In the genomic region with DNA sequence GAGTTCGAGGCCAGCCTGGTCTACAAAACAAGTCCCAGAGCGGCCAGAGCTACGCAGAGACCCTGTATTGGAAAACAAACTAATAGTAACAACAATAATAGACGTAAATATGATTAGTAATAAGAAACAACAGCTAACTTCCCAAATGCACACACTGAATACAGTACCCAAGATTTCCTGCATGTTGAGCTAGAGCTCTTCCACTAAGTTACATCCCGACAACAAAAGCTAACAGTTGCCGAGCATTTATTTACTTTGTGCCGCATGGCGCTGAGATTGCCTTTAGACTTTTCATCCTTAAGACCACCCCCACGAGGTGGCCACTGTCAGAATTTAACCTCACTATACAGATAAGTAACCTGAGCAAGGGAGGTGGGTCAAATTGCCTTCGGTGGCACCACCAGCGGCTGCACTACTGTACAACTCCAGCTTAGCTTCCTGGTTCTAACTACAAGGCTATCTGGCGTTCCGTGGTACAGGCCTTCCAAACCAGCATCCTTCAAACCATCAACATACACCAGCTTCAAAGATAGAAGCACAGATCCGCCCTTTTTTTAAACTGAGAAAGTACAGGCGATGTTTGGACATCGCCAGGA, we compare ENCODE assay signal across 8 mouse cellular contexts. TPM values are rescaled to one million over a fixed set of nuclear protein-coding genes. Genes with fewer than 3 reads are reported as not detected.
DNase-seq lines count a peak whose midpoint lies in the region; ATAC-seq and TF ChIP-seq lines count a peak whose summit lies in the region.

No protein-coding gene starts in this region.

- no peak for TF ChIP-seq POLR2A in liver, adult 2 months (IDR thresholded peaks at IDR 0.05; ENCODE audit: extremely low read depth, insufficient read depth, low read length)
- no peak for TF ChIP-seq POLR2A in cerebellum, adult 2 months (IDR thresholded peaks at IDR 0.05; ENCODE audit: borderline replicate concordance, insufficient read depth, low read length)

- intact Hi-C loops in gastrocnemius, postnatal 36 days (cut with DNase I), result no loop called here

- H3K4me1 ChIP-seq in liver, adult 2 months (ENCODE audit: control insufficient read depth, insufficient read depth, low read length), result peaks cover 10% of the 10 kb centered on the region
- H3K4me1 ChIP-seq in forebrain, embryonic 12.5 days, result peaks cover 57% of the 10 kb centered on the region
- peaks cover 16% of the 10 kb centered on the region for H3K4me1 ChIP-seq in neural tube, embryonic 14.5 days (ENCODE audit: control insufficient read depth, insufficient read depth, low read length)
- H3K4me1 ChIP-seq in cerebellum, adult 2 months (ENCODE audit: control insufficient read depth, insufficient read depth, low read length), result peaks cover 3% of the 10 kb centered on the region; the same call in 1 of the 2 replicates

- peak overlapping the region; percentile 36; the same call in 1 of the 2 replicates for H3K9ac ChIP-seq in liver, adult 2 months (ENCODE audit: low read depth, low read length)
- H3K9ac ChIP-seq in forebrain, embryonic 12.5 days, result peak overlapping the region; percentile 87
- H3K9ac ChIP-seq in neural tube, embryonic 14.5 days (replicated peaks; ENCODE audit: low read depth, low read length), result peak overlapping the region; percentile 33; the same call in 1 of the 2 replicates

- no peaks in the 10 kb centered on the region for H3K27me3 ChIP-seq in liver, adult 2 months (ENCODE audit: control insufficient read depth, insufficient read depth, low read length)
- H3K27me3 ChIP-seq in forebrain, embryonic 12.5 days, result peaks cover 10% of the 10 kb centered on the region; the same call in 1 of the 2 replicates
- H3K27me3 ChIP-seq in neural tube, embryonic 14.5 days (ENCODE audit: control insufficient read depth, insufficient read depth, low read length), result no peaks in the 10 kb centered on the region
- H3K27me3 ChIP-seq in cerebellum, adult 2 months (ENCODE audit: control insufficient read depth, insufficient read depth, low read length), result peaks cover 2% of the 10 kb centered on the region; the same call in 1 of the 2 replicates

- H3K27ac ChIP-seq in liver, adult 2 months (replicated peaks; ENCODE audit: insufficient read depth, low read depth, low read length), result 0 out of 2 replicates have a peak overlapping the region, but pooled peaks have one; percentile 23
- H3K27ac ChIP-seq in forebrain, embryonic 12.5 days, result no peak overlapping the region
- H3K27ac ChIP-seq in neural tube, embryonic 14.5 days (ENCODE audit: low read depth, low read length), result no peak overlapping the region
- H3K27ac ChIP-seq in cerebellum, adult 2 months (ENCODE audit: insufficient read depth, low read length), result no peak overlapping the region

- 57% methylated on average over 16 of the region's 16 CpGs for WGBS in liver, adult 2 months
- 43% methylated on average over 16 of the region's 16 CpGs for WGBS in forebrain, embryonic 12.5 days
- 31% methylated on average over 16 of the region's 16 CpGs for WGBS in neural tube, embryonic 14.5 days
- 51% methylated on average over 16 of the region's 16 CpGs for WGBS in cerebellum, adult 2 months

- ATAC-seq in forebrain, embryonic 12.5 days (ENCODE audit: low FRiP score), result no peak
- no peak for ATAC-seq in neural tube, embryonic 14.5 days (ENCODE audit: low read depth)
- ATAC-seq in megakaryocyte, adult 5-6 weeks (ENCODE audit: poor library complexity, severe bottlenecking), result no peak

- H3K4me3 ChIP-seq in liver, adult 2 months (ENCODE audit: insufficient read depth, low read depth, low read length), result peak overlapping the region; percentile 78; the same call in 1 of the 2 replicates
- H3K4me3 ChIP-seq in forebrain, embryonic 12.5 days (replicated peaks), result peak overlapping the region; percentile 85
- peak overlapping the region; percentile 62 for H3K4me3 ChIP-seq in neural tube, embryonic 14.5 days (ENCODE audit: low read depth, low read length)
- H3K4me3 ChIP-seq in cerebellum, adult 2 months (replicated peaks; ENCODE audit: insufficient read depth, low read depth, low read length), result no peak overlapping the region

- H3K36me3 ChIP-seq in liver, adult 2 months (ENCODE audit: control insufficient read depth, insufficient read depth, low read length), result no peaks in the 10 kb centered on the region
- no peaks in the 10 kb centered on the region for H3K36me3 ChIP-seq in forebrain, embryonic 12.5 days (replicated peaks)
- no peaks in the 10 kb centered on the region for H3K36me3 ChIP-seq in neural tube, embryonic 14.5 days (ENCODE audit: control insufficient read depth, insufficient read depth, low read length)

- H3K4me2 ChIP-seq in forebrain, embryonic 12.5 days, result peak overlapping the region; percentile 97
- peak overlapping the region; percentile 98 for H3K4me2 ChIP-seq in neural tube, embryonic 14.5 days (ENCODE audit: low read depth, low read length)

- no peak for TF ChIP-seq CTCF in liver, adult 2 months (IDR thresholded peaks at IDR 0.05; ENCODE audit: low read depth, low read length)
- TF ChIP-seq CTCF in cerebellum, adult 2 months (IDR thresholded peaks at IDR 0.05; ENCODE audit: borderline replicate concordance, insufficient read depth, low read depth, low read length), result no peak

- no peak for DNase-seq in liver, adult 2 months (ENCODE audit: extremely low read depth, low read depth, low spot score)
- DNase-seq in liver, result no peak
- DNase-seq in kidney, postnatal 4 days, result peak; percentile 34 to 55
- DNase-seq in cerebellum, adult 2 months, result no peak
- no peak for DNase-seq in gastrocnemius, postnatal 36 days

- no peaks in the 10 kb centered on the region for H3K9me3 ChIP-seq in forebrain, embryonic 12.5 days
- no peaks in the 10 kb centered on the region for H3K9me3 ChIP-seq in neural tube, embryonic 14.5 days (ENCODE audit: control insufficient read depth, low read length)

- peaks cover 23% of the 10 kb centered on the region; the same call in 1 of the 2 replicates for H3K79me2 ChIP-seq in liver, adult 2 months (ENCODE audit: control insufficient read depth, insufficient read depth, low read length)

RNA-seq across cellular contexts. Expression of a gene that starts 2.1 kb away (rescaled TPM):
- total RNA-seq in liver, adult 2 months (2014; rRNA removed), result 2.0 and 2.2 TPM in 2 replicates
- 5.6 and 10.2 TPM in 2 replicates for polyA plus RNA-seq in liver, adult 2 months (2012; rRNA removed)
- 13.1 and 13.3 TPM in 2 replicates for polyA plus RNA-seq in forebrain, embryonic 12.5 days (2016; fragmentation: Nextera tagmentation; extraction: Ambion mirVana)
- polyA plus RNA-seq in neural tube, embryonic 14.5 days (2014; fragmentation: Nextera tagmentation; extraction: Ambion mirVana), result 4.0 and 5.2 TPM in 2 replicates
- polyA plus RNA-seq in cerebellum, adult 2 months (2012; rRNA removed), result 13.6 and 15.4 TPM in 2 replicates
- total RNA-seq in megakaryocyte, adult 5-6 weeks (2015), result 0.76 and 1.3 TPM in 2 replicates
- 0.24 and 0.70 TPM in 2 replicates for total RNA-seq in megakaryocyte, adult 5-6 weeks (2017)
- total RNA-seq in gastrocnemius, postnatal 36 days (2021), result 1 to 10 TPM; 6.7 to 9.6 TPM

RNA-seq across cellular contexts. Expression of a gene that starts 58.7 kb away (rescaled TPM):
- 361 and 389 TPM in 2 replicates for total RNA-seq in liver, adult 2 months (2014; rRNA removed)
- polyA plus RNA-seq in liver, adult 2 months (2012; rRNA removed), result 249 and 278 TPM in 2 replicates
- 2.5 and 2.6 TPM in 2 replicates for polyA plus RNA-seq in forebrain, embryonic 12.5 days (2016; fragmentation: Nextera tagmentation; extraction: Ambion mirVana)
- polyA plus RNA-seq in neural tube, embryonic 14.5 days (2014; fragmentation: Nextera tagmentation; extraction: Ambion mirVana), result 15.4 and 21.6 TPM in 2 replicates
- 5.0 and 5.6 TPM in 2 replicates for polyA plus RNA-seq in cerebellum, adult 2 months (2012; rRNA removed)
- not detected in 2 replicates for total RNA-seq in megakaryocyte, adult 5-6 weeks (2015)
- not detected in 2 replicates for total RNA-seq in megakaryocyte, adult 5-6 weeks (2017)
- under 1 TPM in 1 of 2 experiments, not detected in 1; 0.18 TPM for total RNA-seq in gastrocnemius, postnatal 36 days (2021)

Comparison
In these comparisons a context has a peak if more than half of its experiments do, and no peak if none do; other contexts are left out.
1. DNase-seq: peak in kidney, postnatal 4 days (2 of 2); none in liver, adult 2 months (single experiment), liver (single experiment), cerebellum, adult 2 months (0 of 2) and gastrocnemius, postnatal 36 days (0 of 2).
2. H3K9ac ChIP-seq: peak in every context shown above with its lines; median percentile 87 in forebrain, embryonic 12.5 days; 36 in liver, adult 2 months; 33 in neural tube, embryonic 14.5 days.
3. RNA of a gene that starts 58.7 kb away (polyA plus RNA-seq): 249 to 278 TPM in liver, adult 2 months; 15.4 to 21.6 TPM in neural tube, embryonic 14.5 days, 5.0 to 5.6 TPM in cerebellum, adult 2 months and 2.5 to 2.6 TPM in forebrain, embryonic 12.5 days; every median in the first group is over 10 times any median in the second.